Mouse (Mus musculus): ENCODE results near the gene Mrgprh.
A peak's percentile ranks its signal among the peaks of the same experiment; 100 is the strongest.

Mrgprh gene

DNA sequence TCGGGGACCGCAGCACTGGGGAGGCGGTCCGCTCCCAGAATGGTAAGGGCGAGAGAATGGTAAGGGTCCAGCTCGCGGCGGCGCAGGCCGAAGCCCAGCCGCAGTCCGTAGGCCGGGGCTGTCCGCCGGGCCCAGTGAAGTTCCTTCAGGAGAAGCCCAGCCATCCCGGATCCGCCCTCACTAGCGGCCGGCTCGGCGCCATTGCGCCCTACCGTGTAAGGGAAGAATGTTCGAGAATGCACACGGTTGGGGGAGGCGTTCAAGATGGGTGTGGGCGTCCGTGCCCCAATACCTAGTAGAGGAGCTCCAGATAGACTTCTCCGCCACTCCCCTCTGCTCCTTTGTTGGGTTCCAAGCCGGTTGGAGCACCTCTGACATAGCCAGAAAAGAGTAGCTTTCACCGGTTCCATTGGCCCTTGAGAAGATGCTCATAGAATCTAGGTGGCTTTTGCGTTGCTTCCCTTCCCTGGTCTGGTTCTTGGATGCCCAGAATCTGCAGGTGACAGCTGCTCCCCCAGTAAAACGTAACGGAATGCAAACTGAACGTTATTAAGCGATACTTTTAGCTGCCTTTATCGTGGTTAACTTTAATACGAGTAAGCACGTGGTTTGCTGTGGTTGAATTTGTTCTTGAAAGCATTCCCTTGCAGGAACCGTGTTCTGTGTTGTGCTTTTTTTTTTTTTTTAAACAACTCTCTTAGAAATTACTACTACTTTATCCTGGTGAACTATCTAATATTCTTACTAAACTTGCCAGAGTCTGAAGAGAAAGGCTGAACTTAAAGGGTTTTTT, 41.0 kb downstream of the Mrgprh start:
- peak in 1 of 2 experiments; percentile 52 for DNase-seq (ENCODE audit: low spot score in 2 of 2)

DNA sequence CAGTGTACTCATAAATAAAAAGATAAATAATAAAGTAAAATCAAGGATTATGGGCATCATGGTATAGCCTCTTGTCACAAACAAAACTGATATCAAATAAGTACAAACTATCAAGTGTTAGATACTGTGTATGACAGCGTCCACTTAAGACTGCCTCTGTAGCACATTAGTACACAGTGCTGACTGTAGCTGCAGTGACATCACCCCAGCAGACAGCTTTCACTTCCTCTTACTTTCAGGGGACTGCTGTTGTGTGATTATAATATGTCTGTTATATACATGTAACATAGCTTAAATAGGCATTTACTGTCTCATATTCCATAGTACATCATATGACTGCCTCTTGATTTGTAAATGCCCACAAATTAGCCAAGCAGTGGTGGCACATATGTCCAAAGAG, 45.2 kb downstream of the Mrgprh start:
- DNase-seq (ENCODE audit: low spot score in 2 of 2): no peak

DNA sequence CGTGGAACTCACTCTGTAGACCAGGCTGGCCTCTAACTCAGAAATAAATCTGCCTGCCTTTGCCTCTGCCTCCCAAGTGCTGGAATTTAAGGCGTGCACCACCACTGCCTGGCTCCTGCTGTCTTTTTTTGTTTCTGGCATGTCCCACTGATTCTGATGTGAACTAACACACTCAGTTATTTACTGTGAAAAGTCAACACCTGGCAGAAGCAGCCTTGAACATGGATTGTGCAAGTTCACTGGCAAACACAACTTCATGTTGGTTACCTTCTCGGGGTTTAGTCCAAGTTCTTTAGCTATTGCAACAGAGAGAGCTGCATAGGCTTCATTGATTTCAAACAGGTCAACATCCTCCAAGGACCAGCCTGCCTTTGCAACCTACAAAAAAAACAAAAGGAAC, 49.2 kb downstream of the Mrgprh start:
- DNase-seq (ENCODE audit: low spot score in 2 of 2): no peak

DNA sequence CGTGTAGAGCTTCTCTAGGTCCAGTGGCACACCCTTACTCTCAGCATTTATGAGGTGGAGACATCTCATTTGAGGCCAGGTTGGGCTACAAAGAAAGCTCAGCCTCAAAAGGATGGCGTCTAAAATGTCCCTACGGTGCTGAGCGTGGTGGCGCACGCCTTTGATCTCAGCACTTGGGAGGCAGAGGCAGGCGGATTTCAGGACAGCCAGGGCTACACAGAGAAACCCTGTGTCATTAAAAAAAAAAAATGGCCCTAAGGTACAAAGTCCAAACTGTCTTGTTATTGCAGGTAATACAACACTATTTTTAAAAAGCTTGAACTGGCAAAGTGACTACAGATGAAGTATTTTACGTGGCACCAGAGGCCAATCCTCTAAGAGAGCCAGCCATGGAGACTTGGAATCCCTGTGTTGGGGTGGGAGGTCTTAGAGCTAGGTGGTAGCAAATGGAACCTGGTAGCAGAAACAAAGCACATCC, 49.9 kb downstream of the Mrgprh start:
- DNase-seq (ENCODE audit: low spot score in 2 of 2): no peak

All from frontal cortex, postnatal 10 days (tissue).